Mouse (Mus musculus) CH12.LX (cell line): ENCODE results near the gene Ptgs1. TPM values are rescaled to one million over a fixed set of nuclear protein-coding genes. Genes with fewer than 3 reads are reported as not detected.
A peak's percentile ranks its signal among the peaks of the same experiment; 100 is the strongest.

Experiments
- DNase-seq: peaks from one replicate; pipeline ENCODE4 v3.0.0-alpha.2; 2013; ENCODE audit errors: extremely low read depth
- H3K27ac ChIP-seq: 2 replicates; pipeline ENCODE4 v1.5.1; 2012; ENCODE audit warnings: low read depth, mild to moderate bottlenecking, control low read depth, moderate library complexity; ENCODE audit not compliant: insufficient read depth
- H3K27me3 ChIP-seq: replicated peaks from 2 replicates; pipeline ENCODE3; 2012; ENCODE audit warnings: inconsistent platforms
- H3K36me3 ChIP-seq, 2 experiments: replicated peaks in 1 of 2; 2 replicates each; pipeline versions ENCODE3 to v1.6.1; 2012; ENCODE audit warnings: inconsistent platforms in 1 of 2, low read length in 1 of 2, mild to moderate bottlenecking in 1 of 2, mixed read lengths in 1 of 2, moderate library complexity in 1 of 2; ENCODE audit not compliant: control insufficient read depth in 1 of 2, insufficient read depth in 1 of 2
- H3K4me1 ChIP-seq, 2 experiments: 2 replicates each; pipeline ENCODE4 v1.6.1; 2012; ENCODE audit warnings: inconsistent platforms in 1 of 2, moderate library complexity in 1 of 2; ENCODE audit not compliant: insufficient read depth in 2 of 2, control insufficient read depth in 1 of 2
- H3K4me2 ChIP-seq: 2 replicates; pipeline ENCODE4 v1.6.1; 2012; ENCODE audit warnings: low read depth, mild to moderate bottlenecking, control low read depth; ENCODE audit not compliant: poor library complexity, insufficient read depth, severe bottlenecking
- H3K4me3 ChIP-seq, 3 experiments: fragments of 150-350 bp in 1 of 3; sonication (generic) in 1 of 3; replicated peaks in 1 of 3; 2 replicates each; pipeline versions ENCODE3 to v1.5.1; 2011 to 2012; ENCODE audit warnings: low read depth in 2 of 3, low read length in 2 of 3, mild to moderate bottlenecking in 2 of 3, moderate library complexity in 2 of 3, control low read depth in 1 of 3, improper control_type of control experiment in 1 of 3, inconsistent platforms in 1 of 3, mixed read lengths in 1 of 3; ENCODE audit not compliant: poor library complexity in 1 of 3
- H3K79me2 ChIP-seq: replicated peaks from 2 replicates; pipeline ENCODE4 v1.6.1; 2012; ENCODE audit warnings: mild to moderate bottlenecking, moderate library complexity; ENCODE audit not compliant: control insufficient read depth, poor library complexity, insufficient read depth, severe bottlenecking; ENCODE audit errors: extremely low read depth
- H3K9ac ChIP-seq: 2 replicates; pipeline ENCODE4 v1.6.1; 2012; ENCODE audit warnings: low read depth, mild to moderate bottlenecking, control low read depth, moderate library complexity; ENCODE audit not compliant: insufficient read depth
- H3K9me3 ChIP-seq: replicated peaks from 2 replicates; pipeline ENCODE3; 2012; ENCODE audit warnings: low read length, inconsistent platforms, mixed read lengths
- BHLHE40 ChIP-seq: IDR thresholded peaks from 2 replicates; pipeline ENCODE4 v1.6.1; 2011; ENCODE audit warnings: mild to moderate bottlenecking, low read depth, low read length, improper control_type of control experiment
- CHD1 ChIP-seq: IDR thresholded peaks from 2 replicates; pipeline ENCODE4 v1.6.1; 2012; ENCODE audit warnings: low read depth, low read length, improper control_type of control experiment, inconsistent platforms
- CHD2 ChIP-seq: IDR thresholded peaks from 2 replicates; pipeline ENCODE4 v1.6.1; 2011; ENCODE audit warnings: low read length, improper control_type of control experiment
- CTCF ChIP-seq, 2 experiments: IDR thresholded peaks in 1 of 2; conservative IDR thresholded peaks in 1 of 2; 2 replicates each; pipeline ENCODE4 v1.5.1; 2011 to 2012; ENCODE audit warnings: low read depth in 2 of 2, low read length in 2 of 2, improper control_type of control experiment in 1 of 2, inconsistent platforms in 1 of 2, mild to moderate bottlenecking in 1 of 2, moderate library complexity in 1 of 2
- E2F4 ChIP-seq: IDR thresholded peaks from 2 replicates; pipeline ENCODE4 v1.6.1; 2011; ENCODE audit warnings: low read depth, low read length, improper control_type of control experiment; ENCODE audit not compliant: insufficient replicate concordance
- ELF1 ChIP-seq: IDR thresholded peaks from 2 replicates; pipeline ENCODE4 v1.6.1; 2014; ENCODE audit warnings: low read depth, mild to moderate bottlenecking, inconsistent platforms, low read length, improper control_type of control experiment
- EP300 ChIP-seq: IDR thresholded peaks from 2 replicates; pipeline ENCODE4 v1.6.1; 2011; ENCODE audit warnings: low read length, improper control_type of control experiment
- ETS1 ChIP-seq: conservative IDR thresholded peaks from 2 replicates; pipeline ENCODE4 v1.6.1; 2012; ENCODE audit warnings: low read depth, mild to moderate bottlenecking, inconsistent platforms, low read length, improper control_type of control experiment, moderate library complexity
- GABPA ChIP-seq: IDR thresholded peaks from 2 replicates; pipeline ENCODE4 v1.6.1; 2012; ENCODE audit warnings: low read depth, low read length, improper control_type of control experiment, inconsistent platforms; ENCODE audit not compliant: insufficient replicate concordance
- HCFC1 ChIP-seq: IDR thresholded peaks from 2 replicates; pipeline ENCODE4 v1.6.1; 2012; ENCODE audit warnings: low read depth, mild to moderate bottlenecking, inconsistent platforms, low read length, improper control_type of control experiment
- MAFK ChIP-seq: IDR thresholded peaks from 2 replicates; pipeline ENCODE4 v1.6.1; 2011; ENCODE audit warnings: low read length, improper control_type of control experiment; ENCODE audit not compliant: insufficient replicate concordance
- MAX ChIP-seq: IDR thresholded peaks from 2 replicates; pipeline ENCODE4 v1.6.1; 2011; ENCODE audit warnings: low read length, improper control_type of control experiment
- MAZ ChIP-seq: IDR thresholded peaks from 2 replicates; pipeline ENCODE4 v1.6.1; 2012; ENCODE audit warnings: low read depth, mild to moderate bottlenecking, inconsistent platforms, low read length, improper control_type of control experiment, moderate library complexity
- MEF2A ChIP-seq: IDR thresholded peaks from 2 replicates; pipeline ENCODE4 v1.6.1; 2014; ENCODE audit warnings: low read depth, mild to moderate bottlenecking, inconsistent platforms, low read length, improper control_type of control experiment, borderline replicate concordance
- MXI1 ChIP-seq: IDR thresholded peaks from 2 replicates; pipeline ENCODE4 v1.6.1; 2011; ENCODE audit warnings: mild to moderate bottlenecking, low read depth, low read length, improper control_type of control experiment
- MYC ChIP-seq: IDR thresholded peaks from 2 replicates; pipeline ENCODE4 v1.6.1; 2011; ENCODE audit warnings: low read depth, mild to moderate bottlenecking, improper control_type of control experiment, low read length
- NELFE ChIP-seq: IDR thresholded peaks from 2 replicates; pipeline ENCODE4 v1.6.1; 2011; ENCODE audit warnings: low read depth, low read length, improper control_type of control experiment
- NRF1 ChIP-seq: IDR thresholded peaks from 2 replicates; pipeline ENCODE4 v1.6.1; 2014; ENCODE audit warnings: low read depth, mild to moderate bottlenecking, inconsistent platforms, low read length, improper control_type of control experiment, moderate library complexity
- POLR2A ChIP-seq: IDR thresholded peaks from 2 replicates; pipeline ENCODE4 v1.6.1; 2011; ENCODE audit warnings: low read depth, mild to moderate bottlenecking, improper control_type of control experiment, low read length
- POLR2AphosphoS2 ChIP-seq: IDR thresholded peaks from 2 replicates; pipeline ENCODE4 v1.6.1; 2011; ENCODE audit warnings: low read depth, low read length, improper control_type of control experiment
- RAD21 ChIP-seq: IDR thresholded peaks from 2 replicates; pipeline ENCODE4 v1.6.1; 2011; ENCODE audit warnings: low read depth, mild to moderate bottlenecking, low read length, improper control_type of control experiment, moderate library complexity
- SMC3 ChIP-seq: IDR thresholded peaks from 2 replicates; pipeline ENCODE4 v1.6.1; 2011; ENCODE audit warnings: low read depth, low read length, improper control_type of control experiment
- TBP ChIP-seq: conservative IDR thresholded peaks from 2 replicates; pipeline ENCODE4 v1.6.1; 2011; ENCODE audit warnings: low read depth, low read length, improper control_type of control experiment
- TCF12 ChIP-seq: IDR thresholded peaks from 2 replicates; pipeline ENCODE4 v1.6.1; 2014; ENCODE audit warnings: low read depth, mild to moderate bottlenecking, inconsistent platforms, low read length, improper control_type of control experiment
- USF1 ChIP-seq: IDR thresholded peaks from 2 replicates; pipeline ENCODE4 v1.6.1; 2014; ENCODE audit warnings: low read depth, mild to moderate bottlenecking, inconsistent platforms, low read length, improper control_type of control experiment
- USF2 ChIP-seq: conservative IDR thresholded peaks from 2 replicates; pipeline ENCODE4 v1.6.1; 2011; ENCODE audit warnings: low read depth, low read length, improper control_type of control experiment
- ZC3H11A ChIP-seq: IDR thresholded peaks from 2 replicates; pipeline ENCODE4 v1.6.1; 2012; ENCODE audit warnings: low read depth, mild to moderate bottlenecking, inconsistent platforms, low read length, improper control_type of control experiment
- ZKSCAN1 ChIP-seq: IDR thresholded peaks from 2 replicates; pipeline ENCODE4 v1.6.1; 2012; ENCODE audit warnings: low read depth, inconsistent platforms, low read length, improper control_type of control experiment, borderline replicate concordance
- ZMIZ1 ChIP-seq: IDR thresholded peaks from 2 replicates; pipeline ENCODE4 v1.6.1; 2012; ENCODE audit warnings: low read depth, mild to moderate bottlenecking, inconsistent platforms, low read length, improper control_type of control experiment
- dilution Hi-C: fragments of 300-500 bp; cut with MboI; formaldehyde crosslinking; loops from 2 replicates; pipeline ENCODE4 v1.14.3; 2020; ENCODE audit warnings: low sequenced_read_pairs; ENCODE audit not compliant: extremely low pct_unique_long_range_greater_than_20kb, extremely low pct_ligation_motif_present
- in situ Hi-C: fragments of 300-500 bp; cut with MboI; formaldehyde crosslinking; loops from 3 replicates; pipeline ENCODE4 v1.14.3; 2019; ENCODE audit warnings: low sequenced_read_pairs, low pct_ligation_motif_present, low pct_unique_long_range_greater_than_20kb, mixed read lengths
- polyA plus RNA-seq: library from polyadenylated mRNA; unstranded; fragments of >175 nt; gene quantifications from 2 replicates; pipeline ENCODE4 v1.2.1, GENCODE M21; 2012; ENCODE audit warnings: low read depth; ENCODE audit not compliant: insufficient read length
- total RNA-seq, 2 experiments: library from RNA; depleted of rRNA; stranded (reverse); fragments of 300-350 nt in 1 of 2; fragments of >200 nt in 1 of 2; gene quantifications; 2 replicates each; pipeline ENCODE4 v1.2.3; 2012 to 2014

Ptgs1 gene
- total and polyA plus RNA-seq, 3 experiments, result 1.6 to 3.1 (median 3.0) TPM

DNA sequence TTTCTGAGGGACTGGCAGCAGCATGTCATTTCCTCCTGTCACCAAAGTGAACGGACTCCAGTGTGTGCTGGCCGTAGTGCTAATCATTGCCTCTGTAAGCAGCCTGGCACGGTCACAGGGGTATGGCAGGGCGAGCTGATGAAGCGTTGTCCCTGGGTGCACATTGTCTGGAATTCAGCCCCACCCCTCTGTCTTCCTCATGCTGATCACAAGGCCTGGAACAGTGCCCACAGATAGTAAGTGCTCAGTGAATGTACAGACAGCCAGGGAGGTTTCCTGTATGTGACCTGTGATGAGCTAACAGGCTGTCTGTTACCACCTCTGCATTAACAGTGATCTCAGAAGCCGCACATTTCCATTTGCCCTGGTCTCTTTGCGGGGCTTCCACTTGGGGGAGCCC is 17.1 kb upstream of the Ptgs1 start:
- Histone ChIP-seq H3K9ac (no peak overlapping the region), H3K79me2 (no peaks in the 10 kb centered on the region), H3K36me3 (no peaks in the 10 kb centered on the region), H3K4me3 (no peak overlapping the region), H3K27me3 (no peaks in the 10 kb centered on the region), H3K27ac (no peak overlapping the region), H3K4me1 (peaks cover 15 to 50% of the 10 kb centered on the region in 2 experiments), H3K4me2 (no peak overlapping the region), H3K9me3 (no peaks in the 10 kb centered on the region)
- in situ Hi-C loops (loop anchor here (5.0 to 25.0 kb wide), 3 partner anchors 62 to 651 kb away; partner anchors contain the start of gene Dab2ip), dilution Hi-C loops (no loop called here)
- TF ChIP-seq ELF1 (no peak), MAX (no peak), RAD21 (no peak), ETS1 (no peak), SMC3 (no peak), CHD1 (no peak)
- DNase-seq, result no peak

GRCm38 (mm10) chr2:36214023-36214422 is 16.2 kb upstream of the Ptgs1 start:
- TF ChIP-seq MAFK, result no peak
- TF ChIP-seq NELFE, result no peak
- peak; percentile 77 for TF ChIP-seq USF2
- TF ChIP-seq TBP, result no peak
- no peak for TF ChIP-seq NRF1
- TF ChIP-seq GABPA, result no peak
- TF ChIP-seq ZC3H11A, result peak; percentile 43; the same call in 1 of the 2 replicates
- TF ChIP-seq ZKSCAN1, result no peak
- TF ChIP-seq POLR2AphosphoS2, result no peak
- no peak for TF ChIP-seq ZMIZ1
- no peak for TF ChIP-seq TCF12
- TF ChIP-seq SMC3, result peak; percentile 90
- TF ChIP-seq MAZ, result no peak
- 0 out of 2 replicates have a peak, but pooled peaks have one; percentile 16 for TF ChIP-seq MEF2A
- TF ChIP-seq POLR2A, result no peak
- no peak for TF ChIP-seq MYC
- peak; percentile 82 for TF ChIP-seq USF1
- TF ChIP-seq E2F4, result no peak
- TF ChIP-seq RAD21, result peak; percentile 95
- TF ChIP-seq CTCF (conservative IDR thresholded peaks at IDR 0.05 in 1 of 2, IDR thresholded peaks at IDR 0.05 in 1 of 2; ENCODE audit: low read depth in 2 of 2, low read length in 2 of 2), result peak; percentile 46 to 91; a peak in 3 of 4 replicates
- TF ChIP-seq MAX, result peak; percentile 93
- no peak for TF ChIP-seq HCFC1
- TF ChIP-seq MXI1, result peak; percentile 62; the same call in 1 of the 2 replicates
- TF ChIP-seq CHD2, result no peak
- TF ChIP-seq CHD1, result no peak
- TF ChIP-seq BHLHE40, result peak; percentile 78
- no peak for TF ChIP-seq EP300
- TF ChIP-seq, all 38 proteins: peak for 10
- H3K4me1 ChIP-seq, result peaks cover 16 to 57% of the 10 kb centered on the region in 2 experiments
- H3K27me3 ChIP-seq, result no peaks in the 10 kb centered on the region
- H3K27ac ChIP-seq, result no peak overlapping the region
- in situ Hi-C loops, result loop anchor here (5.0 to 25.0 kb wide), 3 partner anchors 61 to 652 kb away; partner anchors contain the start of gene Dab2ip
- H3K79me2 ChIP-seq, result no peaks in the 10 kb centered on the region
- H3K36me3 ChIP-seq, result no peaks in the 10 kb centered on the region
- H3K4me2 ChIP-seq, result peak overlapping the region; percentile 38; the same call in 1 of the 2 replicates
- no peaks in the 10 kb centered on the region for H3K9me3 ChIP-seq
- no peak overlapping the region for H3K9ac ChIP-seq
- dilution Hi-C loops, result no loop called here
- no peak overlapping the region for H3K4me3 ChIP-seq
- peak; percentile 92 for DNase-seq
